In genomic region chr10:93589281-93589848, GRCm38 (mm10) we compare ENCODE assay signal across 8 mouse cellular contexts. TPM values are rescaled to one million over a fixed set of nuclear protein-coding genes. Genes with fewer than 3 reads are reported as not detected.
DNase-seq lines count a peak whose midpoint lies in the region; ATAC-seq lines count a peak whose summit lies in the region.

TSS of gene Snrpf (minus strand) at chr10:93589706.

- peak; percentile 98 for DNase-seq in NIH3T3 (ENCODE audit: low read depth)
- DNase-seq in cerebellum, postnatal 10 days = peak; percentile 94 to 95
- peak; percentile 81 to 92 for DNase-seq in frontal cortex, postnatal 10 days (ENCODE audit: low spot score in 2 of 2)
- DNase-seq in layer of hippocampus, postnatal 14 days (ENCODE audit: low spot score in 2 of 2) = peak; percentile 96
- peak; percentile 93 for DNase-seq in lung, postnatal 14 days
- peak; percentile 96 for DNase-seq in retina, adult 2 months (ENCODE audit: low read depth, low spot score)
- peak; percentile 89 to 93 for DNase-seq in thymus, postnatal 36 days

- H3K4me3 ChIP-seq in hindbrain, embryonic 12.5 days = peak within 1 kb of the TSS; percentile 85

- H3K27ac ChIP-seq in hindbrain, embryonic 12.5 days = peak within 1 kb of the TSS; percentile 89

- peak; percentile 87 for ATAC-seq in hindbrain, embryonic 12.5 days (ENCODE audit: low FRiP score)

- H3K9ac ChIP-seq in hindbrain, embryonic 12.5 days = peak within 1 kb of the TSS; percentile 85

- peaks cover 21% of the 10 kb centered on the region for H3K4me1 ChIP-seq in hindbrain, embryonic 12.5 days

- H3K36me3 ChIP-seq in hindbrain, embryonic 12.5 days = peaks cover 21% of the 10 kb centered on the region

- under 1% methylated on average over 62 of the region's 63 CpGs for WGBS in hindbrain, embryonic 12.5 days

- no peaks in the 10 kb centered on the region for H3K27me3 ChIP-seq in hindbrain, embryonic 12.5 days

- peak within 1 kb of the TSS; percentile 92 for H3K4me2 ChIP-seq in hindbrain, embryonic 12.5 days (replicated peaks)

- H3K9me3 ChIP-seq in hindbrain, embryonic 12.5 days (replicated peaks) = no peaks in the 10 kb centered on the region

RNA-seq across cellular contexts. Expression of gene Snrpf, which starts in this region (rescaled TPM):
- 108 and 119 TPM in 2 replicates for polyA plus RNA-seq in hindbrain, embryonic 12.5 days (2016; fragmentation: Nextera tagmentation; extraction: Ambion mirVana)
- total RNA-seq in layer of hippocampus, postnatal 14 days (2021) = 10 to 100 TPM; 10.4 to 11.7 TPM

Comparison
In these comparisons a context has a peak if more than half of its experiments do, and no peak if none do; other contexts are left out.
1. Peak in every context shown above with its lines: DNase-seq, ATAC-seq, H3K4me3 ChIP-seq and H3K27ac ChIP-seq.